Mouse (Mus musculus) lung, adult 2 months (tissue): ENCODE data around the gene Sipa1l2.

ENCODE experiments used
- CTCF ChIP-seq: fragments of 200-500 bp; IDR thresholded peaks from 2 replicates; pipeline ENCODE4 v1.5.1; 2011; ENCODE audit warnings: mild to moderate bottlenecking, low read length, control low read depth; ENCODE audit not compliant: insufficient read depth
- POLR2A ChIP-seq: fragments of 200-500 bp; IDR thresholded peaks from 2 replicates; pipeline ENCODE4 v1.6.1; 2011; ENCODE audit warnings: low read depth, mild to moderate bottlenecking, control low read depth, low read length, borderline replicate concordance; ENCODE audit errors: extremely low read depth

GRCm38 (mm10) chr8:125584276-125584675 is 14.7 kb upstream of the Sipa1l2 start:
- TF ChIP-seq POLR2A (no peak), CTCF (no peak)
